Mouse (Mus musculus): ENCODE measurements at regions not wholly inside any gene's neighbourhood (a gene's known extent, or its start where the extent isn't known, plus 50 kb on each side); places are given as distances from the start of the nearest gene placed in this dataset.

DNA sequence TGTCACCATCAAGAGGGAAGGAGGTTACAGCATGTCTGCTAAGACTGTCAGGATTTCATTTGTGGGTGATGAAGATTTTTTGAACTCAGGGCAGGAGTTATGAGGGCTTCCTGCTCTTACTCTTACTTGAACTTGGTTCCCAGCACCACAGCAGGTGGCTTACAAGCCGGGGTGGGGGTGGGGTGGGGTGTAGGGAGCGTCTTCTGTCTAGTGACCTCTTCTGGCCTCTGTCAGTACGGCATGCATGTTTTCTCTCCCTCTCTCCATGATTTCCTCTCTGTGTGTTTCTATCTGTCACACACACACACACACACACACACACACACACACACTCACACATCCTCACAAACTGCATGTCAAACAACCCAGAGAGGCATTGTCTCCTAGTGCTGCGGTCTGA lies 64.5 kb upstream of the Pias1 start:
- Histone ChIP-seq H3K4me3 (ENCODE audit: low read depth, low read length) (no peak overlapping the region), H3K27ac (ENCODE audit: low read length) (no peak overlapping the region), H3K4me1 (ENCODE audit: control insufficient read depth, insufficient read depth, low read length) (no peaks in the 10 kb centered on the region), H3K9ac (ENCODE audit: low read depth, low read length) (no peak overlapping the region), H3K9me3 (replicated peaks; ENCODE audit: control insufficient read depth, low read length, poor library complexity, severe bottlenecking) (0 out of 2 replicates have a peak, but pooled peaks cover 3% of the 10 kb centered on the region), H3K36me3 (ENCODE audit: control insufficient read depth, insufficient read depth, low read length) (no peaks in the 10 kb centered on the region), H3K4me2 (ENCODE audit: low read length) (no peak overlapping the region), H3K27me3 (ENCODE audit: control insufficient read depth, insufficient read depth, low read depth, low read length) (no peaks in the 10 kb centered on the region)
- WGBS, result 53% methylated on average over 4 of the region's 4 CpGs
- no peak for ATAC-seq

DNA sequence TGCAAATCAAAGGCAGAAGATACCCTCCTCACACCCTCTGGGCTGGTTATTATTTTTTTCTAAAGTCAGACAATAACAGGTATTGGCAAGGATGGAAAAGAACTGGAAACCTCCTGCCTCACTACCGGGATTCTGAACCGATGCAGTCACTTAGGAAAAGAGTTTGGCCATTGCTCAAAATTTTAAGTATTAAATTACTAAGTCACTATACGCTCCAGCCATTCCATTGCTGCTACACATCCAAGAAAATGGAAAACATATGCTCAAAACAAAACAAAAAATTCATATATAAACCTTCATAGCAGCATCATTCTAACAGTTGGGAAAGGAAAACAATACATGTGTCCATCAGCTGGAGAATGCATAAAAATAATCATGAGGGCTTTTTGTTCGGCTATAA lies 63.9 kb upstream of the Pias1 start:
- 87% methylated on average over 4 of the region's 4 CpGs for WGBS
- no peaks in the 10 kb centered on the region for H3K27me3 ChIP-seq (ENCODE audit: control insufficient read depth, insufficient read depth, low read depth, low read length)
- 0 out of 2 replicates have a peak, but pooled peaks cover 3% of the 10 kb centered on the region for H3K9me3 ChIP-seq (replicated peaks; ENCODE audit: control insufficient read depth, low read length, poor library complexity, severe bottlenecking)
- no peak overlapping the region for H3K27ac ChIP-seq (ENCODE audit: low read length)
- H3K4me3 ChIP-seq (ENCODE audit: low read depth, low read length), result no peak overlapping the region
- no peak overlapping the region for H3K9ac ChIP-seq (ENCODE audit: low read depth, low read length)
- no peak for ATAC-seq
- H3K4me1 ChIP-seq (ENCODE audit: control insufficient read depth, insufficient read depth, low read length), result no peaks in the 10 kb centered on the region
- H3K4me2 ChIP-seq (ENCODE audit: low read length), result no peak overlapping the region
- H3K36me3 ChIP-seq (ENCODE audit: control insufficient read depth, insufficient read depth, low read length), result no peaks in the 10 kb centered on the region

DNA sequence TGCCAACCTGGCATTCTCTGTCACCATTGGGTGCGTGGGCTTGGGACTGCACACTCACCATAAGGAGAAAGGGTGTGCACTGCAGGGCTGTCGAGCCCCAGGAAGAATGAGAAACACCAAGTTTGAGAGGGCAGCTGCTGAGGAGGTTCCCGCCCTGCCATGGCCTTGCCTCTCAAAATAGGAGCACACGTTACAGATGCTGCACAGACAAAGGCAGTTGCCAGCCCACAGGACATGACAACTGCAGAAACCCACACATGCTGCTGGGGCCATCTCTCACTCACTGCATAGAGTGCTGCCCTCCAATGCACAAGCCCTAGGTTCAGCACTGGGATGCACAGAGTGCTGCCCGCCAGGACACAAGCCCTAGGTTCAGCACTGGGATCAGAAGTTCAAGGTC lies 61.6 kb upstream of the Pias1 start:
- Histone ChIP-seq H3K4me3 (ENCODE audit: low read depth, low read length) (no peak overlapping the region), H3K4me1 (ENCODE audit: control insufficient read depth, insufficient read depth, low read length) (no peaks in the 10 kb centered on the region), H3K9me3 (replicated peaks; ENCODE audit: control insufficient read depth, low read length, poor library complexity, severe bottlenecking) (0 out of 2 replicates have a peak, but pooled peaks cover 3% of the 10 kb centered on the region), H3K27ac (ENCODE audit: low read length) (no peak overlapping the region), H3K36me3 (ENCODE audit: control insufficient read depth, insufficient read depth, low read length) (no peaks in the 10 kb centered on the region), H3K4me2 (ENCODE audit: low read length) (no peak overlapping the region), H3K9ac (ENCODE audit: low read depth, low read length) (no peak overlapping the region), H3K27me3 (ENCODE audit: control insufficient read depth, insufficient read depth, low read depth, low read length) (no peaks in the 10 kb centered on the region)
- WGBS, result 83% methylated on average over 5 of the region's 5 CpGs
- no peak for ATAC-seq

DNA sequence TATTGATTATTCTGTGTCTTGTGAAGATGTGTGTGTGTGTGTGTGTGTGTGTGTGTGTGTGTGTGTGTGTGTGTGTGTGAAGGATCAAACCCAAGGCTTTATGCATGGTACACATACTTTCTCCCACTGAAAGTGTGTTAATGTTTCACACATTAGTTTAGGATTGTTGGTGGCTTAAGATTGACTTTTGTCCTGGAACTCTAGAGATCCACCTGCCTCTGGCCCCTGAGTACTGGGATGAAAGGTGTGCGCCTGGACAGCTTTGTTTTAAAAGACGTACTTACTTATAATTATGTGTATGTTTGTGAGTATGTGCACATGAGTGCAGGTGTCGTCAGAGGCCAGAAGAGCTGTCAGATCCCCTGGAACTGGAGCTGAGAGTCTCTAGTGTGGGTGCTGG lies 59.3 kb upstream of the Pias1 start:
- H3K27ac ChIP-seq (ENCODE audit: low read length), result no peak overlapping the region
- 0 out of 2 replicates have a peak, but pooled peaks cover 3% of the 10 kb centered on the region for H3K9me3 ChIP-seq (replicated peaks; ENCODE audit: control insufficient read depth, low read length, poor library complexity, severe bottlenecking)
- no peak for ATAC-seq
- no peaks in the 10 kb centered on the region for H3K36me3 ChIP-seq (ENCODE audit: control insufficient read depth, insufficient read depth, low read length)
- no peak overlapping the region for H3K9ac ChIP-seq (ENCODE audit: low read depth, low read length)
- no peaks in the 10 kb centered on the region for H3K27me3 ChIP-seq (ENCODE audit: control insufficient read depth, insufficient read depth, low read depth, low read length)
- no peak overlapping the region for H3K4me3 ChIP-seq (ENCODE audit: low read depth, low read length)
- H3K4me1 ChIP-seq (ENCODE audit: control insufficient read depth, insufficient read depth, low read length), result no peaks in the 10 kb centered on the region; the same call in 1 of the 2 replicates
- 91% methylated on average over 3 of the region's 3 CpGs for WGBS
- H3K4me2 ChIP-seq (ENCODE audit: low read length), result no peak overlapping the region

DNA sequence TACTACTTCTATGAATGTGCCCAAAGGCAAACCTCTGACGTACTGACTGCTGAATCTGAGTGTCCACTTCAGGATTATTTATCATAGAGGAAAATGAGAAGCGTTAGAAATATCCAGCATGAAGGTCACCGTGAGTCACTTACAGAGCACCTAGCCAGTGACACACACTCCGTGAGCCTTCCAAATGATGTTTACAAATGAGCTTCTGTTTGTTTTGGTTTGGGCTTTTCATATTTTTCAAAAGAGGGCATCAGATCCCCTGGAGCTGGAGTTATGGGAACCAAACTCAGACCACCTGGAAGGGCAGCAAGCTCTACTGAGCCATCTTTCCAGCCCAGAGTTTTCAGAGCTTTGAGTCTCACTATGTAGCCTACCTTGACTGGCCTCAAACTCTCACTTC lies 57.8 kb upstream of the Pias1 start:
- H3K4me1 ChIP-seq (ENCODE audit: control insufficient read depth, insufficient read depth, low read length), result no peaks in the 10 kb centered on the region; the same call in 1 of the 2 replicates
- H3K9me3 ChIP-seq (replicated peaks; ENCODE audit: control insufficient read depth, low read length, poor library complexity, severe bottlenecking), result 0 out of 2 replicates have a peak, but pooled peaks cover 3% of the 10 kb centered on the region
- H3K27me3 ChIP-seq (ENCODE audit: control insufficient read depth, insufficient read depth, low read depth, low read length), result no peaks in the 10 kb centered on the region
- H3K4me3 ChIP-seq (ENCODE audit: low read depth, low read length), result no peak overlapping the region
- ATAC-seq, result no peak
- no peak overlapping the region for H3K9ac ChIP-seq (ENCODE audit: low read depth, low read length)
- H3K4me2 ChIP-seq (ENCODE audit: low read length), result no peak overlapping the region
- 90% methylated on average over 4 of the region's 4 CpGs for WGBS
- no peak overlapping the region for H3K27ac ChIP-seq (ENCODE audit: low read length)
- H3K36me3 ChIP-seq (ENCODE audit: control insufficient read depth, insufficient read depth, low read length), result no peaks in the 10 kb centered on the region

DNA sequence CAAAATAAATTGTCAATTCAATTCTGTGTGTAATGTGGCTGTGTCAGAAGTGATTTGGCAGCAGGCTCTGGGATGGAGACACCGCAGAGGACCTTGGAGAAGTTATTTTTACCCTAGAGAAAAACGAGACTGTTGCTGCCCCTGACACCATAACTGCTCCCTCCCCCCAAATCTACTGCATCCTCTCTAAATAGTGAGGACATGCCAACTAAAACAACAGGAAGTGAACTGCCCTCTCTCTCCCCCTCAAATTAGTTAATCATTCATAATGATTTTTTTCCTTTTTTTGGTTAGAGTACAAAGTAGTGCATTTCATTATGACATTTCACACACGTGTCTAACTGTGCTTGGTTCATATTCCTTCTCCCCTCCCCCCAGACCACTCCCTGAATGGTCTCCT lies 55.6 kb upstream of the Pias1 start:
- 65% methylated on average over 3 of the region's 3 CpGs for WGBS
- Histone ChIP-seq H3K4me1 (ENCODE audit: control insufficient read depth, insufficient read depth, low read length) (no peaks in the 10 kb centered on the region; the same call in 1 of the 2 replicates), H3K4me2 (ENCODE audit: low read length) (no peak overlapping the region), H3K4me3 (ENCODE audit: low read depth, low read length) (no peak overlapping the region), H3K9me3 (replicated peaks; ENCODE audit: control insufficient read depth, low read length, poor library complexity, severe bottlenecking) (no peaks in the 10 kb centered on the region), H3K27ac (ENCODE audit: low read length) (no peak overlapping the region), H3K36me3 (ENCODE audit: control insufficient read depth, insufficient read depth, low read length) (no peaks in the 10 kb centered on the region), H3K9ac (ENCODE audit: low read depth, low read length) (no peak overlapping the region), H3K27me3 (ENCODE audit: control insufficient read depth, insufficient read depth, low read depth, low read length) (no peaks in the 10 kb centered on the region)
- ATAC-seq, result no peak

DNA sequence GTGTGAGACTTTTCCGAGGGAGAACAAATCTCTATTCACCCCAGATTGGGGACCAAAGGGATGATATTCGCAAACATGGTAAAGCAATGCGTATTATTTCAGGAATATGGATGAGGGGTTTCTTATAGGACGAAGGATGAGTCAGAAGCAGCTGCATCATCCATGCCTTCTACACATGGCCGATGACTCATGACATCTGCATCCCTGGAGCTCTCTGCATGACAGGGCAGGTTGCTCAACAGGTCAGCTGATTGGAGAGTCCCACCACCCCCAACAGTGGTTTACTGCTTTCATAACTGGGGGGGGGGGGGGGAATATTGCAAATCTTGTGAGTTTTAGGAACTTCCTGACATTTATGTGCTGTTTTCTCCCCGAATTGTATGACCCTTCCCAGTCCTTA lies 50.3 kb upstream of the Pias1 start:
- Histone ChIP-seq H3K27me3 (ENCODE audit: control insufficient read depth, insufficient read depth, low read depth, low read length) (no peaks in the 10 kb centered on the region), H3K9ac (ENCODE audit: low read depth, low read length) (no peak overlapping the region), H3K27ac (ENCODE audit: low read length) (no peak overlapping the region), H3K9me3 (replicated peaks; ENCODE audit: control insufficient read depth, low read length, poor library complexity, severe bottlenecking) (no peaks in the 10 kb centered on the region), H3K4me1 (ENCODE audit: control insufficient read depth, insufficient read depth, low read length) (no peaks in the 10 kb centered on the region; the same call in 1 of the 2 replicates), H3K4me3 (ENCODE audit: low read depth, low read length) (no peak overlapping the region), H3K4me2 (ENCODE audit: low read length) (no peak overlapping the region), H3K36me3 (ENCODE audit: control insufficient read depth, insufficient read depth, low read length) (no peaks in the 10 kb centered on the region)
- no peak for ATAC-seq
- WGBS, result 92% methylated on average over 6 of the region's 6 CpGs
